Mouse (Mus musculus) midbrain, embryonic 16.5 days (tissue): ENCODE data around the gene Clp1. TPM values are rescaled to one million over a fixed set of nuclear protein-coding genes. Genes with fewer than 3 reads are reported as not detected.

Source experiments
- ATAC-seq: fragments of 200-750 bp; cut with Nextera tagmentation; 2 replicates; pipeline ENCODE4 v1.8.0; 2017; ENCODE audit warnings: moderate TSS enrichment
- H3K27ac ChIP-seq: fragments of 300-500 bp; sonication (generic); 2 replicates; pipeline ENCODE4 v1.5.1; 2014; ENCODE audit warnings: mild to moderate bottlenecking, low read length, mixed read lengths
- H3K27me3 ChIP-seq: fragments of 300-500 bp; sonication (generic); 2 replicates; pipeline ENCODE4 v1.6.1; 2014; ENCODE audit warnings: low read depth, low read length, mixed read lengths; ENCODE audit not compliant: control insufficient read depth, insufficient read depth
- H3K36me3 ChIP-seq: fragments of 300-500 bp; sonication (generic); 2 replicates; pipeline ENCODE4 v1.6.1; 2014; ENCODE audit warnings: mild to moderate bottlenecking, low read length, moderate library complexity, mixed read lengths; ENCODE audit not compliant: control insufficient read depth, insufficient read depth
- H3K4me1 ChIP-seq: fragments of 300-500 bp; sonication (generic); 2 replicates; pipeline ENCODE4 v1.6.1; 2014; ENCODE audit warnings: mild to moderate bottlenecking, low read length, mixed read lengths; ENCODE audit not compliant: control insufficient read depth, insufficient read depth
- H3K4me2 ChIP-seq: fragments of 300-500 bp; sonication (generic); 2 replicates; pipeline ENCODE4 v1.6.1; 2014; ENCODE audit warnings: mild to moderate bottlenecking, low read length, mixed read lengths
- H3K4me3 ChIP-seq: fragments of 300-500 bp; sonication (generic); 2 replicates; pipeline ENCODE4 v1.5.1; 2014; ENCODE audit warnings: low read depth, mild to moderate bottlenecking, low read length, moderate library complexity, mixed read lengths
- H3K9ac ChIP-seq: fragments of 300-500 bp; sonication (generic); 2 replicates; pipeline ENCODE4 v1.6.1; 2014; ENCODE audit warnings: low read depth, low read length, mixed read lengths
- H3K9me3 ChIP-seq: fragments of 300-500 bp; sonication (generic); replicated peaks from 2 replicates; pipeline ENCODE4 v1.6.1; 2014; ENCODE audit warnings: mild to moderate bottlenecking, low read length, mixed read lengths; ENCODE audit not compliant: control insufficient read depth, poor library complexity, severe bottlenecking
- WGBS: fragments of 180-500 bp; shearing (Covaris S2); extraction: QIAGEN DNeasy Blood & Tissue Kit; methylation state at CpG from one replicate; pipeline ENCODE4 v1.1.7; 2014; 5-methylcytosine and 5-hydroxymethylcytosine counted together
- polyA plus RNA-seq: library from polyadenylated mRNA; unstranded; fragments of >200 nt; fragmentation: Nextera tagmentation; extraction: Ambion mirVana; gene quantifications from 2 replicates; pipeline ENCODE4 v1.2.1, GENCODE M21; 2015

Clp1 gene
- polyA plus RNA-seq, 1 experiment from 2014 or later: 20.1 TPM

- Histone ChIP-seq H3K4me1 (no peaks in the 10 kb centered on the region), H3K9ac (no peak overlapping the region), H3K27ac (no peak overlapping the region), H3K9me3 (no peaks in the 10 kb centered on the region), H3K27me3 (no peaks in the 10 kb centered on the region), H3K36me3 (no peaks in the 10 kb centered on the region), H3K4me2 (no peak overlapping the region), H3K4me3 (no peak overlapping the region)
- WGBS: 96% methylated on average over 1 of the region's 1 CpGs
- ATAC-seq: no peak
These were observed 34.7 kb upstream of the Clp1 start for GRCm38 (mm10) chr2:84761840-84762239.

DNA sequence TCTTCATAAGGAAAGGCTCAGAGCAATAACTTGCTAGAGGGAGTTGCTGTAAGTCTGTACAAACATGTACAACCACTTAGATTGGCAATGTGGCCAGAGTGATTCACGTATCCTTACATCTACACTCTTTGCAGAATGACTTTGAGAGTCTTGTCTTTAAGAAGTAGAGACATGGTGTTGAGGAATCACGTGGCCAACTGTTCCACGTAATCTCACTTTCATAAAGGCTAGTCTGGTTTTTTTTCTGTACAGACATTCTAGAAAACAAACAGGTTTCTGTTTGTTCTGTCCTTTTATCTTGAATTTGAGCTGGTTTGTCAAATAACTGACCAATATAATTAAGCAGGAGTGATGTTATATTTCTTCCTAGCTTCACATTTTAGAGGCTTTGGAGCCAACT, 34.2 kb upstream of the Clp1 start:
- Histone ChIP-seq H3K27ac (no peak overlapping the region), H3K27me3 (no peaks in the 10 kb centered on the region), H3K9me3 (no peaks in the 10 kb centered on the region), H3K9ac (no peak overlapping the region), H3K4me3 (no peak overlapping the region), H3K4me2 (no peak overlapping the region), H3K4me1 (no peaks in the 10 kb centered on the region), H3K36me3 (no peaks in the 10 kb centered on the region)
- WGBS: 82% methylated on average over 3 of the region's 3 CpGs
- no peak for ATAC-seq

DNA sequence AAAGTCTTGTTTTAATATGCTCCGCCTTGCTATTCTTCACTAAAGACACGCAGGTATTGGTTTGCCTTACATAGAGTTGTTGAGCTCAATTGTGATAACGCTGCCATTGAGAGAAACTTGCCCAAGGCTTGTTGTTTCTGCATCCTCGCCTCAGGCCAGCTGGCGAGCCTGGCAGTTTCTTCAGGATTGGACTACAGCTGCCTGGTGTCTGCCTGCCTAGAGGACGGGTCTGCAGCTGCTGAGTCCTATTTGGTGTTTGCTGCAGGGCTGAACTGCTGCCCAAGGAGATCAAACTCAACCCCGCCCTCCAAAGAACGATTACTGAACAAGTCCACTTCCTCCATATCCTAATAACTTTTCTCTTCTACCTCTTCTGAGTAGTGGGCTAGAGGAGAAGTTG, 33.6 kb upstream of the Clp1 start:
- no peak overlapping the region for H3K4me3 ChIP-seq
- no peak for ATAC-seq
- WGBS: 73% methylated on average over 8 of the region's 8 CpGs

GRCm38 (mm10) chr2:84758542-84759127, 31.5 kb upstream of the Clp1 start:
- Histone ChIP-seq H3K4me3 (no peak overlapping the region), H3K36me3 (no peaks in the 10 kb centered on the region), H3K9ac (no peak overlapping the region), H3K27me3 (no peaks in the 10 kb centered on the region), H3K9me3 (no peaks in the 10 kb centered on the region), H3K27ac (no peak overlapping the region), H3K4me1 (no peaks in the 10 kb centered on the region), H3K4me2 (no peak overlapping the region)
- WGBS: 0% methylated on average over 2 of the region's 2 CpGs
- ATAC-seq: peak; percentile 48; the same call in 1 of the 2 replicates

More for the DNA sequence above, 33.6 kb upstream of the Clp1 start:
- Histone ChIP-seq H3K9ac (no peak overlapping the region), H3K4me2 (no peak overlapping the region), H3K27me3 (no peaks in the 10 kb centered on the region), H3K4me1 (no peaks in the 10 kb centered on the region), H3K27ac (no peak overlapping the region), H3K36me3 (no peaks in the 10 kb centered on the region), H3K9me3 (no peaks in the 10 kb centered on the region)

- Histone ChIP-seq H3K9me3 (no peaks in the 10 kb centered on the region), H3K4me2 (no peak overlapping the region), H3K27ac (no peak overlapping the region), H3K4me3 (no peak overlapping the region), H3K27me3 (no peaks in the 10 kb centered on the region), H3K4me1 (no peaks in the 10 kb centered on the region), H3K9ac (no peak overlapping the region), H3K36me3 (no peaks in the 10 kb centered on the region)
- WGBS: 64% methylated on average over 7 of the region's 7 CpGs
- ATAC-seq: no peak
These were observed 30.0 kb upstream of the Clp1 start for GRCm38 (mm10) chr2:84757026-84757682.

DNA sequence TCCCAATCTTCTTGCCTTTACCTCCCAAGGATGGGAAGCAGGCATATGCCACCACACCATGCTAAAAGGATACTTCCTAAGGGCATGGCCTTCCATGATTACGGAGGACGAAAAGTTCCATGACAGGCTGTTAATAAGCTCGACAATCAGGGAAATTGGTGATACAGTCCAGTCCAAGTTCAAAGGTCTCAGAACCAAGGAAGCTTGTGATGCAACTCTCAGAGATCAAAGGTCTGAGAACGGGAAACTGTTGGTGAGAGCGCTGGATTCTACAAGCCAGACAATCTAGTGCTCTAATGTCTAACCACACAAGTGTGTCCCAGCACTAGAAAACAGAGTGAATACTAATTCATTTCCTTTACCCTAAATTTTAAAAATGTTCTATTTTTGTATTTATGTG, 29.1 kb upstream of the Clp1 start:
- no peaks in the 10 kb centered on the region for H3K9me3 ChIP-seq
- H3K27me3 ChIP-seq: no peaks in the 10 kb centered on the region
- H3K4me1 ChIP-seq: no peaks in the 10 kb centered on the region
- no peak overlapping the region for H3K4me3 ChIP-seq
- H3K36me3 ChIP-seq: no peaks in the 10 kb centered on the region
- 90% methylated on average over 5 of the region's 5 CpGs for WGBS
- no peak for ATAC-seq
- H3K4me2 ChIP-seq: no peak overlapping the region
- H3K9ac ChIP-seq: no peak overlapping the region
- H3K27ac ChIP-seq: no peak overlapping the region

DNA sequence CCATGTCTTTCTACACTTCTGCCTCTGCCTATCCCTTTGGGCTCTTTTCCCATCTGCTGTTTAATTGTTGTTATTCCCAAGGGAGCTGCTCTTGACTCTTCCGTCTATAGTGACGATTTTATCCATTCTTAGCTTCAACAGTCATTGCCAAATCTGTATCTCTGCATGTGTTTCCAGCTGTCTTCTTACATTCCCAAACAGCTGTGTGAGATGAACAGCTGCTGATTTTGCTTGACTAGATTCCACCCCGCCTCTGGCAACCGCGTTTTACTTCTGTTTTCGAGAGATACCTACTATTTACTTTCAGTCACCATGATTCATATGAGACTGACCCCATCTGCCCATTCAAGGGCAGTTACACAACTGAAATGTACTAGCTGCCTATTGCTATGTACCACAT, 23.0 kb upstream of the Clp1 start:
- no peak overlapping the region for H3K4me2 ChIP-seq
- H3K27ac ChIP-seq: no peak overlapping the region
- no peak overlapping the region for H3K4me3 ChIP-seq
- H3K36me3 ChIP-seq: no peaks in the 10 kb centered on the region
- no peak overlapping the region for H3K9ac ChIP-seq
- no peaks in the 10 kb centered on the region for H3K27me3 ChIP-seq
- no peak for ATAC-seq
- 73% methylated on average over 6 of the region's 6 CpGs for WGBS
- no peaks in the 10 kb centered on the region for H3K4me1 ChIP-seq
- no peaks in the 10 kb centered on the region for H3K9me3 ChIP-seq

- no peaks in the 10 kb centered on the region for H3K36me3 ChIP-seq
- H3K4me1 ChIP-seq: peaks cover 28% of the 10 kb centered on the region
- peak overlapping the region; percentile 76 for H3K4me3 ChIP-seq
- no peaks in the 10 kb centered on the region for H3K27me3 ChIP-seq
- peak overlapping the region; percentile 89 for H3K4me2 ChIP-seq
- no peaks in the 10 kb centered on the region for H3K9me3 ChIP-seq
- WGBS: 1% methylated on average over 10 of the region's 10 CpGs
- H3K27ac ChIP-seq: peak overlapping the region; percentile 96
- peak overlapping the region; percentile 33; the same call in 1 of the 2 replicates for H3K9ac ChIP-seq
- ATAC-seq: peak; percentile 33
These were observed 17.0 kb upstream of the Clp1 start for GRCm38 (mm10) chr2:84744126-84744525.

GRCm38 (mm10) chr2:84743561-84743960, 16.4 kb upstream of the Clp1 start, which contains the start of gene Gm19426:
Gene Gm19426, minus strand, starts transcription at chr2:84743655.
- ATAC-seq: peak; percentile 94
- WGBS: 0% methylated on average over 25 of the region's 25 CpGs

More at GRCm38 (mm10) chr2:84743561-84743960, 16.4 kb upstream of the Clp1 start, which contains the start of gene Gm19426:
- Histone ChIP-seq H3K9ac (peak within 1 kb of the TSS; percentile 88), H3K27ac (peak within 1 kb of the TSS; percentile 96), H3K27me3 (no peaks in the 10 kb centered on the region), H3K4me2 (peak within 1 kb of the TSS; percentile 89), H3K9me3 (no peaks in the 10 kb centered on the region), H3K4me1 (peaks cover 34% of the 10 kb centered on the region), H3K4me3 (peak within 1 kb of the TSS; percentile 76), H3K36me3 (no peaks in the 10 kb centered on the region)
